Mouse (Mus musculus) liver, embryonic 14.5 days (tissue): ENCODE measurements at regions not wholly inside any gene's neighbourhood (a gene's known extent, or its start where the extent isn't known, plus 50 kb on each side); places are given as distances from the start of the nearest gene placed in this dataset.

Source experiments
- ATAC-seq: fragments of 200-750 bp; cut with Nextera tagmentation; 2 replicates; pipeline ENCODE4 v1.8.0; 2017; ENCODE audit warnings: moderate number of reproducible peaks, mild to moderate bottlenecking, moderate library complexity; ENCODE audit not compliant: insufficient read depth
- DNase-seq, 3 experiments: peaks; one replicate each; pipeline ENCODE4 v3.0.0-alpha.2; 2012 to 2013; ENCODE audit warnings: low read depth in 3 of 3, low spot score in 3 of 3
- H3K27ac ChIP-seq: fragments of 300-500 bp; sonication (generic); 2 replicates; pipeline ENCODE4 v1.5.1; 2014; ENCODE audit warnings: moderate library complexity, mild to moderate bottlenecking, control low read depth, inconsistent platforms
- H3K27me3 ChIP-seq: fragments of 300-500 bp; sonication (generic); 2 replicates; pipeline ENCODE4 v1.6.1; 2014; ENCODE audit warnings: mild to moderate bottlenecking, low read length, moderate library complexity; ENCODE audit not compliant: control insufficient read depth, insufficient read depth
- H3K36me3 ChIP-seq: fragments of 300-500 bp; sonication (generic); replicated peaks from 2 replicates; pipeline ENCODE4 v1.6.1; 2014; ENCODE audit warnings: low read depth; ENCODE audit not compliant: control insufficient read depth, insufficient read depth
- H3K4me1 ChIP-seq, 2 experiments: fragments of 200-500 bp in 1 of 2; fragments of 300-500 bp in 1 of 2; sonication (generic) in 1 of 2; replicated peaks; 2 replicates each; pipeline ENCODE4 v1.6.1; 2012 to 2014; ENCODE audit warnings: antibody characterized with exemption in 1 of 2, inconsistent platforms in 1 of 2, low read length in 1 of 2; ENCODE audit not compliant: control insufficient read depth in 2 of 2, insufficient read depth in 2 of 2
- H3K4me2 ChIP-seq: fragments of 300-500 bp; sonication (generic); 2 replicates; pipeline ENCODE4 v1.6.1; 2014; ENCODE audit warnings: low read depth, mild to moderate bottlenecking, control low read depth, moderate library complexity
- H3K4me3 ChIP-seq, 2 experiments: fragments of 200-500 bp in 1 of 2; fragments of 300-500 bp in 1 of 2; sonication (generic) in 1 of 2; 2 replicates each; pipeline ENCODE4 v1.5.1; 2012 to 2014; ENCODE audit warnings: low read depth in 2 of 2, low read length in 2 of 2, mild to moderate bottlenecking in 2 of 2, control low read depth in 1 of 2, inconsistent platforms in 1 of 2, moderate library complexity in 1 of 2; ENCODE audit not compliant: insufficient read depth in 1 of 2
- H3K9ac ChIP-seq: fragments of 300-500 bp; sonication (generic); replicated peaks from 2 replicates; pipeline ENCODE4 v1.6.1; 2014; ENCODE audit warnings: mild to moderate bottlenecking, control low read depth, moderate library complexity
- H3K9me3 ChIP-seq: fragments of 300-500 bp; sonication (generic); 2 replicates; pipeline ENCODE4 v1.6.1; 2016; ENCODE audit warnings: low read length, mixed read lengths; ENCODE audit not compliant: control insufficient read depth
- CTCF ChIP-seq: IDR thresholded peaks from 2 replicates; pipeline ENCODE4 v1.5.1; 2016; ENCODE audit warnings: antibody characterized with exemption, low read depth, control low read depth
- EP300 ChIP-seq: IDR thresholded peaks from 2 replicates; pipeline ENCODE4 v1.6.1; 2016; ENCODE audit warnings: antibody characterized with exemption, low read depth
- WGBS: fragments of 180-500 bp; shearing (Covaris S2); extraction: QIAGEN DNeasy Blood & Tissue Kit; methylation state at CpG from one replicate; pipeline ENCODE4 v1.1.7; 2014; ENCODE audit not compliant: insufficient replicate concordance; 5-methylcytosine and 5-hydroxymethylcytosine counted together

DNA sequence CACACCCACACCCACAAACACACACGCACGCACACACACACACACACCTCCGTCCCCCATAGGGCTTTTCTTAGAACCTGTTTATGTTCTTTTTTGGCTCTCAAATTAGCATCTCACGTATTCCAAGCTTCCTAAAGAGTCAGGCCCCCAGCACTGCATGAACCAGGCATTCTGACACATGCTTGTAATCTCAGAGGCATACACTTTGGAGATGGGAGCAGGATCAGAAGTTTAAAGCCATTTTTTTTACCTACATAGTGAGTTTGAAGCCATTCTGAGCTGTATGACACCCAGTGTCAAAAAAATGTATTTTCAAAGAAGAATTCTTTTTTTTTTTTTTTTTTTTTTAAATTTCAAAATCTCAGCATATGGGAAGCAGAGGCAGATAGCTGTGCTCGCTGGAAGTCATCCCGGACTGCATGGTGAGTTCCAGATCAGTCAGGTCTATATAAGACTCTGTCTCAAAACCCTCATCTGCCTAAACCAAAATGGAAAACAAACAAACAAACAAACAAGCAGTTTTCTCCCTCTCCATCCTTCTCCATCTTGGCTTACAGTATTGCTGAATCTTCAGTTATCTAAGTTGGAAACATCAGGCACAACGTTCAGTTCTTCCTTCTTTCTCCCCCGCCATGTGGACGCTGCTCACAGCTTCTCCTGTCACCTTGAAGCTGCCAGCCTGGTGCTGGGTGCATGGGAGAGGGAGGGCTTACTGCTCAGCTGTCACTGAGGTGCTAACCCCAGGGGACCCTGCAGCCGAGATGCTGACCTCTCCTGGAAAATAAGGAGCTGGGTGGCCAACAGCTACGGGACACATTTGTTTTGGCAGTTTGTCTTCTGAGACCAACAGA lies 78.4 kb downstream of the Klf5 start:
- WGBS = 68% methylated on average over 11 of the region's 11 CpGs
- no peaks in the 10 kb centered on the region for H3K36me3 ChIP-seq
- TF ChIP-seq EP300 = no peak
- no peak for TF ChIP-seq CTCF
- H3K4me2 ChIP-seq = no peak overlapping the region
- no peak for DNase-seq
- H3K4me1 ChIP-seq = no peaks in the 10 kb centered on the region
- H3K4me3 ChIP-seq = no peak overlapping the region
- H3K27me3 ChIP-seq = no peaks in the 10 kb centered on the region
- no peak overlapping the region for H3K9ac ChIP-seq
- no peak overlapping the region for H3K27ac ChIP-seq
- H3K9me3 ChIP-seq = no peaks in the 10 kb centered on the region
- no peak for ATAC-seq

DNA sequence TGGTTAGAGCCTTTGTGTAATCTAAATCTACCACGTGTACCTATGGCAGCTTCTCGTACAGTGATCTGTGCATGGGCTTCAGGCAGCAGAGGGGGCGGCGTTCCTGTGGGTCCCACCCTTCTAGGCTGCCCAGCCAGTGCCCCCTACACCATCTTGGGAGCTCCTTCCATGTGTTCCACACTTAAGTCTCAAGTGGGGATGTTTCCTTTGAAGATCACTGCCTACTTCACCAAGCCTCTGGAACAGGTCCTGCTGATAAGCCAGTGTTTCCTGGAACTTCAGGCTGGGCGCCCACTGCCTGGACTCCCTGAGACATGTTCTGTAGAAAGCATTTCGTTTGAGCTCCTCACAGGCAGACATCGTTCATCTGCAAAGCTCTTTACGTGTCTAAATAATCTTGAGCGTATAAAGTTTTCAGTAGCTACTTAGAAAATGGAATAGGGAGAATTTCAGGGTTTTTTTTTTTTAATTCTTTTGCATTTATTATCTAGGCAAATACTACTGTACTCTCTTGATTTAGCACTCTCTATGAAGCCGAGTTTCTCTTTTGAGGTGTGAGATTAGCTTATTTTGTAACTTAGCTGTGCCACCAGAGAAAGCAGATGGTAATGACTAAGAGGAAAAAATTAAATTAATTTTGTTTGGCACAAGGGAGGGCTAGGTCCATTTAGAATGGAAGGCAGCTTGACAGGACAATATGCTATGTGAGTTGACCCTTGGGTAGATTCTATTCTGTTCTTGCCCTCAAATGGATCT lies 82.9 kb downstream of the Klf5 start:
- no peak for ATAC-seq
- no peak overlapping the region for H3K27ac ChIP-seq

DNA sequence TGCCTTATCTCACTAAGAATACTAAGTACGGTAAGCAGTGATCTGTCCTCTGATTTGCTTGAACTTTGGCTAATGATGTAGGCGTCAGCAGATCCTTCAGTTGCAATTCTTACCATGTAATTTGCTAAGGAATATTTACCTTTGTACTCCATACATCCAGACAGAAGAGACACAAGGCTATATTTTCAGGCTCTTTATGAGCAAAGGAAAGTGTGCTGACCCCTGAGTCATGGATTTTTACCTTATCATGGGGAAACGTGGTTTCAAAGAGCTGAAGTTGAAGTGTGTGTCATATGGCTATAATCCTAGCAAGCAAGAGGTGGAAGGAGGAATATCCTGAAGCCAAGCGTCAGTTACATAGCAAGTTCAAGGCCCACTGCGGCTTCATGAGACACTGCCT lies 83.6 kb downstream of the Klf5 start:
- no peak overlapping the region for H3K4me3 ChIP-seq
- no peak for DNase-seq

More for the DNA sequence above, 82.9 kb downstream of the Klf5 start:
- H3K4me3 ChIP-seq = no peak overlapping the region
- H3K9ac ChIP-seq = no peak overlapping the region
- DNase-seq = no peak
- TF ChIP-seq EP300 (no peak), CTCF (no peak)
- H3K36me3 ChIP-seq = no peaks in the 10 kb centered on the region
- no peaks in the 10 kb centered on the region for H3K9me3 ChIP-seq
- H3K4me2 ChIP-seq = no peak overlapping the region
- H3K4me1 ChIP-seq = no peaks in the 10 kb centered on the region
- 56% methylated on average over 10 of the region's 10 CpGs for WGBS
- H3K27me3 ChIP-seq = no peaks in the 10 kb centered on the region

DNA sequence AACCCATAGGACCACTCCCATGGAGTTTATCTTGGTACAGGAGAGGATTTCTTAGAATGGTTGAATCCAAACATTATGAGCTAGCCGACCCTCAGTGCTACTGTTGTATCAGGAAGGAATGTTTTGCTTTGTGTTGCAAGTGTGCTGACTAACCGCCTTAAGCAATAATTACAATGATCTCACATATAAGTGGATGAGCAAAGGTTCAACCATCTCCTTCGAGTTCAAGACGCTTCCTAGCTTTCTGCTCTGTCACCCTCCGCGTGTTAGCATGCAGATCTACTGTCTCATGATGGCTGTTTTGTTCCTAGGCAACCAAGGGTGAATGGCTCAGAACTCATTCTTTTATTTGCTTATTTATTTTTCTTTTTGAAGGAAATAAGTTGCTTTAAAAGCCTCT lies 84.7 kb downstream of the Klf5 start:
- no peaks in the 10 kb centered on the region for H3K36me3 ChIP-seq
- no peak for TF ChIP-seq EP300
- TF ChIP-seq CTCF = no peak
- H3K27me3 ChIP-seq = no peaks in the 10 kb centered on the region

More for the DNA sequence above, 83.6 kb downstream of the Klf5 start:
- no peak overlapping the region for H3K9ac ChIP-seq
- H3K4me2 ChIP-seq = no peak overlapping the region
- no peak for TF ChIP-seq EP300
- no peak for TF ChIP-seq CTCF
- no peaks in the 10 kb centered on the region for H3K9me3 ChIP-seq
- no peak for ATAC-seq
- H3K27ac ChIP-seq = no peak overlapping the region
- H3K27me3 ChIP-seq = no peaks in the 10 kb centered on the region
- no peaks in the 10 kb centered on the region for H3K4me1 ChIP-seq
- H3K36me3 ChIP-seq = no peaks in the 10 kb centered on the region
- WGBS = 64% methylated on average over 5 of the region's 5 CpGs

DNA sequence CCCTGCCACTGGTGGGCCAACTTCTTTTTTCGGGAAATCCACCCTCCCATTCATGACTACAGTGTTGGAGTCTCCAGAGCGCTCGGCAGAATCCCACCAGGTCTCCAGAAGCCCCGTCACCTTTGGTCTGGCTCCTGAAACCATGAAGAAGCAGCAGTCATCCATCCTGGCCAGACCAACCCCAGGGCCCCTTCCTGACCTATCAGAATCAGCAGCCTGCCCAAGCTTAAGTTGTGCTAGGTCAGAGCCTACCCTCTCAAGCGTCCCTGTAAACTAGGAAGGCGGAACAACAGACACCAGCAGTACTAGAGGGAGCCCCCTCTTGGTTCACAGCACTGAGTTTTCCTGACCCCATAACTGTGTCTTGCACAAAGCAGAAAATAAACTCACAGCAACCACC lies 89.1 kb downstream of the Klf5 start:
- no peaks in the 10 kb centered on the region for H3K9me3 ChIP-seq
- H3K4me3 ChIP-seq = no peak overlapping the region
- TF ChIP-seq EP300 (no peak), CTCF (no peak)
- H3K36me3 ChIP-seq = no peaks in the 10 kb centered on the region
- DNase-seq (no peak), ATAC-seq (no peak)
- H3K27ac ChIP-seq = no peak overlapping the region
- WGBS = 65% methylated on average over 6 of the region's 6 CpGs
- H3K27me3 ChIP-seq = no peaks in the 10 kb centered on the region
- no peaks in the 10 kb centered on the region for H3K4me1 ChIP-seq
- H3K9ac ChIP-seq = no peak overlapping the region
- no peak overlapping the region for H3K4me2 ChIP-seq

More for the DNA sequence above, 84.7 kb downstream of the Klf5 start:
- no peak overlapping the region for H3K27ac ChIP-seq
- H3K4me2 ChIP-seq = no peak overlapping the region
- no peak overlapping the region for H3K4me3 ChIP-seq
- no peak for ATAC-seq
- 72% methylated on average over 6 of the region's 6 CpGs for WGBS
- DNase-seq = no peak
- no peaks in the 10 kb centered on the region for H3K9me3 ChIP-seq
- no peak overlapping the region for H3K9ac ChIP-seq
- H3K4me1 ChIP-seq = no peaks in the 10 kb centered on the region
